Comparison of ENCODE assay signal across 14 mouse cellular contexts in the genomic region with DNA sequence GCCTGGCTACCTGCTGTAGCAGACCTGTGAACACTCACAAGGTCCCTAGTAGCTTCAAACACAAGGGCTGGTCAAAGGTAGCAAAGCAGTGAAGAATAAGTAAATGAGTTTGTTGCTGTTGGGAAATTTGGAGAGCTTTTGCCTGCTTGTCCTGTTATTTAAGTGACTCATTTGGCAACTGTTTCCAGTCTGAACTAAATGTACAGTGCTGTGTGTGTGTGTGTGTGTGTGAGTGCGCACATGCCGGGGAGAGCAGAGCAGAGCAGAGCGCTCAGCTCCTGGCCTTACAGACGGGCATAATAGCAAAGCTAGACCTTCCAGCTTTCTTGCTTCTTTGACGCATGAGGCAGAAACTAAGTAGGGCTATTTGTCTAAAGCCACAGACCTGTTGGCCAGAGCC. TPM values are rescaled to one million over a fixed set of nuclear protein-coding genes. Genes with fewer than 3 reads are reported as not detected.
DNase-seq lines count a peak whose midpoint lies in the region; ATAC-seq and TF ChIP-seq lines count a peak whose summit lies in the region.
"Had no signal": no experiment of that assay in that cellular context is flagged by ENCODE, and none has a peak within 500 bp of the region (broad histone marks: within the 10 kb centered on the region; RNA-seq: fewer than 3 reads in every experiment).

No protein-coding gene starts in this region.

- H3K9me3 ChIP-seq in forebrain, postnatal 0 days (ENCODE audit: low read length) = no peaks in the 10 kb centered on the region
- H3K9me3 ChIP-seq: forebrain, embryonic 10.5 days; heart, embryonic 15.5 days; limb, embryonic 13.5 days; midbrain, embryonic 12.5 days had no signal

- no peaks in the 10 kb centered on the region for H3K36me3 ChIP-seq in forebrain, postnatal 0 days (ENCODE audit: insufficient read depth)
- H3K36me3 ChIP-seq: forebrain, embryonic 10.5 days; heart, embryonic 15.5 days; limb, embryonic 13.5 days; midbrain, embryonic 12.5 days had no signal

- WGBS in forebrain, postnatal 0 days = 81% methylated on average over 5 of the region's 5 CpGs

- no peak overlapping the region for H3K9ac ChIP-seq in forebrain, postnatal 0 days
- H3K9ac ChIP-seq: heart, embryonic 15.5 days; limb, embryonic 13.5 days; midbrain, embryonic 12.5 days had no signal

- peaks cover 20% of the 10 kb centered on the region for H3K27me3 ChIP-seq in forebrain, postnatal 0 days (ENCODE audit: insufficient read depth, low read length)

- peak; percentile 51 for DNase-seq in kidney, postnatal 10 days
- no peak for DNase-seq in kidney, adult 8-10 months
- peak; percentile 24 for DNase-seq in urinary bladder, postnatal 25 days (ENCODE audit: low spot score)
- no peak for DNase-seq in urinary bladder, postnatal 10 days (ENCODE audit: low spot score)
- DNase-seq in fibroblast of lung, adult 2 months (ENCODE audit: low read depth) = peak; percentile 62
- no peak for DNase-seq in forebrain, postnatal 0 days
- no peak for DNase-seq in ovary, postnatal 36 days (ENCODE audit: low spot score)
- DNase-seq: gastrocnemius, postnatal 10 days; lung, adult 2 months had no signal

- no peak overlapping the region for H3K4me3 ChIP-seq in forebrain, postnatal 0 days (ENCODE audit: low read depth, low read length)
- H3K4me3 ChIP-seq: forebrain, embryonic 10.5 days; heart, embryonic 15.5 days; limb, embryonic 13.5 days; midbrain, embryonic 12.5 days had no signal

- peaks cover 4% of the 10 kb centered on the region; the same call in 1 of the 2 replicates for H3K4me1 ChIP-seq in forebrain, postnatal 0 days (ENCODE audit: insufficient read depth)

- no peak for ATAC-seq in forebrain, postnatal 0 days
- ATAC-seq: hindbrain, postnatal 0 days had no signal

- TF ChIP-seq CTCF in forebrain, postnatal 0 days (IDR thresholded peaks at IDR 0.05; ENCODE audit: low read depth) = no peak

- H3K4me2 ChIP-seq in forebrain, postnatal 0 days (ENCODE audit: low read depth) = no peak overlapping the region
- H3K4me2 ChIP-seq: heart, embryonic 15.5 days; limb, embryonic 13.5 days; midbrain, embryonic 12.5 days had no signal

- H3K27ac ChIP-seq in forebrain, postnatal 0 days (ENCODE audit: low read depth, low read length) = no peak overlapping the region
- H3K27ac ChIP-seq: forebrain, embryonic 10.5 days; heart, embryonic 15.5 days; hindbrain, postnatal 0 days; limb, embryonic 13.5 days; midbrain, embryonic 12.5 days had no signal

RNA-seq across cellular contexts. Expression of a gene that starts 1.7 kb away (rescaled TPM):
- total RNA-seq in forebrain, postnatal 0 days (2014; rRNA removed) = 0.43 and 1.6 TPM in 2 replicates
- 0.49 and 1.6 TPM in 2 replicates for polyA plus RNA-seq in forebrain, postnatal 0 days (2015; fragmentation: Nextera tagmentation; extraction: Ambion mirVana)

Comparison
In these comparisons a context has a peak if more than half of its experiments do, and no peak if none do; other contexts are left out.
1. DNase-seq: peak in kidney, postnatal 10 days (single experiment), urinary bladder, postnatal 25 days (single experiment) and fibroblast of lung, adult 2 months (single experiment); none in kidney, adult 8-10 months (0 of 2), urinary bladder, postnatal 10 days (single experiment), forebrain, postnatal 0 days (single experiment) and ovary, postnatal 36 days (single experiment).